Mouse (Mus musculus) liver, embryonic 11.5 days (tissue): ENCODE results near the gene Ybx1. TPM values are rescaled to one million over a fixed set of nuclear protein-coding genes. Genes with fewer than 3 reads are reported as not detected.

Experiments
- ATAC-seq: fragments of 200-750 bp; cut with Nextera tagmentation; replicated peaks from 2 replicates; pipeline ENCODE4 v1.8.0; 2017; ENCODE audit warnings: moderate number of reproducible peaks, mild to moderate bottlenecking, moderate TSS enrichment, moderate library complexity; ENCODE audit not compliant: low FRiP score
- DNase-seq: peaks from one replicate; pipeline ENCODE4 v3.0.0-alpha.2; 2017; ENCODE audit warnings: low spot score
- H3K27ac ChIP-seq: fragments of 300-500 bp; sonication (generic); 2 replicates; pipeline ENCODE4 v1.5.1; 2014; ENCODE audit warnings: mild to moderate bottlenecking, low read depth, low read length, control low read depth
- H3K27me3 ChIP-seq: fragments of 300-500 bp; sonication (generic); replicated peaks from 2 replicates; pipeline ENCODE4 v1.6.1; 2014; ENCODE audit warnings: low read length, mixed read lengths; ENCODE audit not compliant: control insufficient read depth, insufficient read depth
- H3K36me3 ChIP-seq: fragments of 300-500 bp; sonication (generic); 2 replicates; pipeline ENCODE4 v1.6.1; 2014; ENCODE audit warnings: mild to moderate bottlenecking, low read length, moderate library complexity, mixed read lengths; ENCODE audit not compliant: control insufficient read depth, insufficient read depth
- H3K4me1 ChIP-seq: fragments of 300-500 bp; sonication (generic); replicated peaks from 2 replicates; pipeline ENCODE4 v1.6.1; 2014; ENCODE audit warnings: low read length, mixed read lengths; ENCODE audit not compliant: control insufficient read depth, insufficient read depth
- H3K4me2 ChIP-seq: fragments of 300-500 bp; sonication (generic); 2 replicates; pipeline ENCODE4 v1.6.1; 2014; ENCODE audit warnings: mild to moderate bottlenecking, control low read depth, moderate library complexity
- H3K4me3 ChIP-seq: fragments of 300-500 bp; sonication (generic); 2 replicates; pipeline ENCODE4 v1.5.1; 2014; ENCODE audit warnings: low read depth, low read length, control low read depth
- H3K9ac ChIP-seq: fragments of 300-500 bp; sonication (generic); 2 replicates; pipeline ENCODE4 v1.6.1; 2014; ENCODE audit warnings: low read depth, low read length, control low read depth
- H3K9me3 ChIP-seq: fragments of 300-500 bp; sonication (generic); 2 replicates; pipeline ENCODE4 v1.6.1; 2016; ENCODE audit warnings: low read length, inconsistent platforms, mixed read lengths; ENCODE audit not compliant: control insufficient read depth
- WGBS: fragments of 180-500 bp; shearing (Covaris S2); extraction: QIAGEN DNeasy Blood & Tissue Kit; methylation state at CpG from one replicate; pipeline ENCODE4 v1.1.7; 2014; 5-methylcytosine and 5-hydroxymethylcytosine counted together
- polyA plus RNA-seq: library from polyadenylated mRNA; unstranded; fragments of >200 nt; fragmentation: Nextera tagmentation; extraction: Ambion mirVana; gene quantifications from 2 replicates; pipeline ENCODE4 v1.2.1, GENCODE M21; 2014

Ybx1 gene
- polyA plus RNA-seq, 1 experiment from 2014 or later, result 952 TPM

DNA sequence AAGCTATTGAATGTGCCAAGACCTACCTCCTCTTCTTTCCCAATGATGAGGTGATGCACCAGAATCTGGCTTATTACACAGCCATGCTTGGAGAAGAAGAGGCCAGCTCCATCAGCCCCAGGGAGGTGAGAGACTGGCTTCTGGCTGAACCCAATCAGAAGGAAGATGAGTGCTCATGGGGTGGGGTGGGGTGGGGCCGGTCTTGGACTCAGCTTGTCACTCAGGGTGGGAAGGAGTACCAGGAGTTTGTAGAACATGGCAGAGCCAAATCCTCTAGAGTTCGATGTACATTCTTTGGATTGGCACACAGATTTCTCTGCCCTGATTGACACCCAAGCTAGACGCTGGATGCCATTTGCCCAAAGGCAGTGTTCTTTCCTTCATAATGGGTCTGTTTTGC lies 55.7 kb downstream of the Ybx1 start:
- no peaks in the 10 kb centered on the region for H3K27me3 ChIP-seq
- H3K4me2 ChIP-seq, result peak overlapping the region; percentile 43; the same call in 1 of the 2 replicates
- peaks cover 10% of the 10 kb centered on the region for H3K36me3 ChIP-seq
- peak; percentile 38; the same call in 1 of the 2 replicates for ATAC-seq
- H3K4me1 ChIP-seq, result peaks cover 4% of the 10 kb centered on the region; the same call in 1 of the 2 replicates
- DNase-seq, result no peak
- no peak overlapping the region for H3K9ac ChIP-seq
- WGBS, result 78% methylated on average over 3 of the region's 3 CpGs
- H3K27ac ChIP-seq, result no peak overlapping the region
- H3K9me3 ChIP-seq, result no peaks in the 10 kb centered on the region
- H3K4me3 ChIP-seq, result no peak overlapping the region

DNA sequence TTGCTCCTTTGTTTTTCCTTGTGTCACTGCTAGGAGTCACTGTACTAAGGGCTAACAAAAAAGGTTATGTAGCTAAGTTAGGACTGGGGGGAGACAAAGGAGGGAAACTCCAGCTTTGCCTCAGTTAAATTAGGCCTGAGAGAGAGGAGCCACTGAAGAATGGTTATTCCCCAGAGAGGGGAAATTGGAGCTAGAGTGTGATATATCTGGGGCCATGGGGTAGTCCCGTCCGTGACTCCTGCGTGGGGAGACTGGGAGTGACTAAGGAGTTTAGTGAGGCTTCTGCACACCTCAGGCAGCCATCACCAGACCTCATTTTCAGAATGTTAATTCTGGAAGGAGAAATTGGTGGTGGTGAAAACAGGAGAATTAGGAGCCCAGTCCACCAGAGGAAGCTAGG lies 60.1 kb downstream of the Ybx1 start:
- DNase-seq (no peak), ATAC-seq (no peak)
- WGBS, result 73% methylated on average over 3 of the region's 3 CpGs
- Histone ChIP-seq H3K9ac (no peak overlapping the region), H3K4me2 (peak overlapping the region; percentile 94), H3K9me3 (no peaks in the 10 kb centered on the region), H3K4me1 (peaks cover 4% of the 10 kb centered on the region; the same call in 1 of the 2 replicates), H3K36me3 (0 out of 2 replicates have a peak, but pooled peaks cover 2% of the 10 kb centered on the region), H3K27me3 (no peaks in the 10 kb centered on the region), H3K4me3 (peak overlapping the region; percentile 84), H3K27ac (no peak overlapping the region)

DNA sequence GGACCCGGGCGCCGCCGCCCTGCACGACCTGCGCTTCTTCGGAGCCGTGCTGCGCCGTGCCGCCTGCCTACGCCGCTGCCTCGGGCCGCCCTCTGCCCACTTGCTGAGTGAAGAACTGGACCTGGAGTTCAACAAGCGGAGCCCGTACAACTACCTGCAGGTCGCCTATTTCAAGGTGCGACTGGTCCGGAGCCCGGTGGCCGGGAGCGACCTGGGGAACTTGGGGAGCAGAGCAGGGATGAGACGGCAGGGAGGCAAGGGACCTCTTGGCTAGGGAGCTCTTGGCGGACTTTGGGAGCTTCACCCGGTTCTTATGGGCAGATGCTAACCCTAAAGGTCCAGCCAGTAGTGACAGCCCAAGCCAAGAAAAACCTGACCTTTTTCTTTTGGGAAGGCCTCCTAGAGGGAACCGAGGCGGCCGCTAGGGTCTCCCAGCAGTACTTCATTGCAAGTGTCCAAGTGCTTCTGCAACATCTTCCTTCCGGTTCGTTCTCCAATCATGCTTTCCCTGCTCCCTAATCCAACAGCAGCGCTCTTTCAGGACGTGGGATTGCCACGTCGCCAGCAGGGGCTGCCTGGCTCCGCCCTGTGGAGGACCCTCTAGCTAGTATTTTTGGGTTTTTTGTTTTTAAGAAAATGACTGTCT lies 61.0 kb downstream of the Ybx1 start:
- ATAC-seq, result peak; percentile 56
- under 1% methylated on average over 36 of the region's 36 CpGs for WGBS
- H3K4me1 ChIP-seq, result peaks cover 4% of the 10 kb centered on the region; the same call in 1 of the 2 replicates
- H3K9me3 ChIP-seq, result no peaks in the 10 kb centered on the region
- H3K27ac ChIP-seq, result 0 out of 2 replicates have a peak overlapping the region, but pooled peaks have one; percentile 19
- H3K4me3 ChIP-seq, result peak overlapping the region; percentile 84
- H3K4me2 ChIP-seq, result peak overlapping the region; percentile 94
- no peaks in the 10 kb centered on the region for H3K27me3 ChIP-seq
- 0 out of 2 replicates have a peak, but pooled peaks cover 2% of the 10 kb centered on the region for H3K36me3 ChIP-seq
- peak overlapping the region; percentile 81 for H3K9ac ChIP-seq
- peak; percentile 70 for DNase-seq

DNA sequence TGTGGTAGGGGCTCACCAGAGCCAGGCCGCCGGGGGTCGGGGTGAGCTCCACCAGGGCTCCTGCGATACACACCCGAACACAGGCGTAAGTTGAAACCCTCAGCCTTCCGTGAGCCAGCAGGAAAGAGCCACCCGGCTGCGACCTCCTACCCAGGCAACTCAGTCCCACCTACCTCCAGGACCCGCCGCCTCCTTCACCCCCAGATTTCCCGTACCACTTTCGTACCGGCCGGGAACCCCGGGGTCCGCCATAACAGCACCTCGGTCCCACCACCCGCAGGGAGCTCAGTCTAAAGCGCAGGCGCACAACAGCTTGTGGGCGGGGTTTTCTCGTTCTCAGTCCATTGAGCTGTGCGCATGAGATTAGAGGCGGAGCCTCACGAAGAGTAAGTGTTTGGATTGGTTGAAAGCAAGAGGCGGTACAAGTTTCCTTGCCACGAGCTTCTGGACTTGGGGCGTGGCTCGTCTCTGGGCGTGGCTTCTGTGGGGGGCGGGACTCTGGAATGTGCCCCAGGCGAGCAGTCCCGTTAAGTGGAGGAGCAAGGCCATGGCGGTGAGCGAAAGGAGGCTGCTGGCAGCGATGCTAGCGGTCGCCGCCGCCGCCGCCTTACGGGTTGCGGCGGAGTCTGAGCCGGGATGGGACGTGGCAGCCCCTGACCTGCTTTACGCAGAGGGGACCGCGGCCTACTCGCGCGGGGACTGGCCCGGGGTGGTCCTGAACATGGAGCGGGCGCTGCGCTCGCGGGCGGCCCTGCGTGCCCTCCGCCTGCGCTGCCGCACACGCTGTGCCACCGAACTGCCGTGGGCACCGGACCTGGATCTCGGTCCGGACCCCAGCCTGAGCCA lies 61.8 kb downstream of the Ybx1 start, which contains the start of the genes AU022252 and P3h1:
Gene AU022252 (minus strand): TSS at position 303 of the 846 bp plus-strand sequence.
Gene P3h1 (plus strand): TSS at position 506 of the 846 bp plus-strand sequence.
- DNase-seq (peak; percentile 94), ATAC-seq (peak; percentile 96)
- H3K36me3 ChIP-seq, result peaks cover 7% of the 10 kb centered on the region; the same call in 1 of the 2 replicates
- H3K9ac ChIP-seq, result peak within 1 kb of the TSS; percentile 81
- peak within 1 kb of the TSS; percentile 84 for H3K4me3 ChIP-seq
- no peaks in the 10 kb centered on the region for H3K27me3 ChIP-seq
- H3K4me1 ChIP-seq, result peaks cover 4% of the 10 kb centered on the region; the same call in 1 of the 2 replicates
- peak within 1 kb of the TSS; percentile 94 for H3K4me2 ChIP-seq
- WGBS, result under 1% methylated on average over 70 of the region's 71 CpGs
- 0 out of 2 replicates have a peak within 1 kb of the TSS, but pooled peaks have one; percentile 19 for H3K27ac ChIP-seq
- H3K9me3 ChIP-seq, result no peaks in the 10 kb centered on the region

Other genes starting within 250 kb of the Ybx1 start
- gene Slc2a1, start 185.9 kb downstream of the Ybx1 start, polyA plus RNA-seq, result 150 and 153 TPM in 2 replicates
- gene Zfp691, start 120.4 kb downstream of the Ybx1 start, polyA plus RNA-seq, result 5.4 and 8.1 TPM in 2 replicates
- gene Ermap, start 104.6 kb downstream of the Ybx1 start, polyA plus RNA-seq, result 263 and 274 TPM in 2 replicates
- 169 and 174 TPM in 2 replicates for gene Svbp, start 99.3 kb downstream of the Ybx1 start, polyA plus RNA-seq
- not detected in 2 replicates for gene Tmem269, start 76.4 kb downstream of the Ybx1 start, polyA plus RNA-seq
- gene AU022252, start 61.9 kb downstream of the Ybx1 start, polyA plus RNA-seq, result 30.7 and 33.3 TPM in 2 replicates
- gene P3h1, start 61.7 kb downstream of the Ybx1 start, polyA plus RNA-seq, result 20.8 and 21.6 TPM in 2 replicates
- gene Cldn19, start 39.2 kb downstream of the Ybx1 start, polyA plus RNA-seq, result not detected in 2 replicates
- gene Ppih, start 25.9 kb upstream of the Ybx1 start, polyA plus RNA-seq, result 138 and 140 TPM in 2 replicates
- 1.6 and 3.7 TPM in 2 replicates for gene Ccdc30, start 120.9 kb upstream of the Ybx1 start, polyA plus RNA-seq
- 29.2 and 30.8 TPM in 2 replicates for gene Ppcs, start 127.8 kb upstream of the Ybx1 start, polyA plus RNA-seq
- gene Zmynd12, start 128.2 kb upstream of the Ybx1 start, polyA plus RNA-seq, result 0.32 TPM in 1 of 2 replicates, not detected in the other
- 0.34 and 0.44 TPM in 2 replicates for gene Rimkla, start 198.0 kb upstream of the Ybx1 start, polyA plus RNA-seq
- gene Foxj3, start 242.4 kb upstream of the Ybx1 start, polyA plus RNA-seq, result 16.5 and 19.1 TPM in 2 replicates
- 1.4 and 1.9 TPM in 2 replicates for gene Frg2f1, start 244.9 kb upstream of the Ybx1 start, polyA plus RNA-seq